Mouse (Mus musculus) G1E (cell line): ENCODE measurements around the gene Hes5. TPM values are rescaled to one million over a fixed set of nuclear protein-coding genes. Genes with fewer than 3 reads are reported as not detected.

ENCODE experiments used
- ATAC-seq: 2 replicates; pipeline ENCODE4 v1.8.0; 2016; ENCODE audit warnings: mild to moderate bottlenecking; ENCODE audit not compliant: insufficient number of reproducible peaks, poor library complexity, low FRiP score, severe bottlenecking; ENCODE audit errors: extremely low read depth
- DNase-seq: peaks from one replicate; pipeline ENCODE4 v3.0.0; 2012; ENCODE audit warnings: low spot score
- H3K27me3 ChIP-seq: 2 replicates; pipeline ENCODE4 v1.6.1; 2012; ENCODE audit warnings: mild to moderate bottlenecking, low read length, inconsistent platforms; ENCODE audit not compliant: insufficient read depth
- H3K36me3 ChIP-seq: replicated peaks from 2 replicates; pipeline ENCODE3; 2012; ENCODE audit warnings: mild to moderate bottlenecking, inconsistent platforms
- H3K4me1 ChIP-seq: 2 replicates; pipeline ENCODE4 v1.6.1; 2012; ENCODE audit warnings: low read depth, low read length, inconsistent platforms, mixed read lengths; ENCODE audit not compliant: insufficient read depth
- H3K4me3 ChIP-seq: 2 replicates; pipeline ENCODE4 v1.5.1; 2012; ENCODE audit warnings: low read depth, mild to moderate bottlenecking, inconsistent platforms, low read length, moderate library complexity, mixed read lengths
- H3K9me3 ChIP-seq: replicated peaks from 2 replicates; pipeline ENCODE4 v1.6.1; 2012; ENCODE audit warnings: inconsistent platforms
- CTCF ChIP-seq: IDR thresholded peaks from 2 replicates; pipeline ENCODE4 v1.5.1; 2012; ENCODE audit warnings: low read depth, low read length, inconsistent platforms, mixed read lengths
- GATA1 ChIP-seq: IDR thresholded peaks from 2 replicates; pipeline ENCODE4 v1.6.1; 2012; ENCODE audit warnings: borderline replicate concordance, low read length, inconsistent platforms, mixed read lengths
- GATA2 ChIP-seq: IDR thresholded peaks from 2 replicates; pipeline ENCODE4 v1.6.1; 2012; ENCODE audit warnings: low read depth, low read length, inconsistent platforms, borderline replicate concordance
- POLR2AphosphoS5 ChIP-seq: IDR thresholded peaks from 2 replicates; pipeline ENCODE4 v1.6.1; 2012; ENCODE audit warnings: low read depth, low read length, inconsistent platforms; ENCODE audit not compliant: insufficient replicate concordance
- TAL1 ChIP-seq: conservative IDR thresholded peaks from 2 replicates; pipeline ENCODE4 v1.6.1; 2012; ENCODE audit warnings: low read depth, low read length, inconsistent platforms, mixed read lengths
- polyA plus RNA-seq: library from polyadenylated mRNA; stranded (reverse); fragments of >175 nt; gene quantifications from 2 replicates; pipeline ENCODE4 v1.2.3, GENCODE M21; 2012
- total RNA-seq, 2 experiments: library from RNA; stranded (forward) in 1 of 2; stranded (reverse) in 1 of 2; fragments of 200-1000 nt in 1 of 2; fragments of >200 nt in 1 of 2; fragmentation: Nextera tagmentation in 1 of 2; gene quantifications; 2 replicates each; pipeline ENCODE4 v1.2.3; 2014 to 2017

The Hes5 gene
- not detected in 2 replicates for total RNA-seq (2014; fragmentation: Nextera tagmentation)
- total RNA-seq (2017) = not detected in 2 replicates
- polyA plus RNA-seq = not detected in 2 replicates

GRCm38 (mm10) chr4:154960690-154961225, at the start of gene Hes5:
Gene Hes5 (plus strand): TSS chr4:154960923.
- Histone ChIP-seq H3K36me3 (peaks cover 8% of the 10 kb centered on the region), H3K4me3 (peak within 1 kb of the TSS; percentile 13; the same call in 1 of the 2 replicates), H3K27me3 (peaks cover 45% of the 10 kb centered on the region), H3K9me3 (peaks cover 23% of the 10 kb centered on the region), H3K4me1 (peaks cover 49% of the 10 kb centered on the region)
- ATAC-seq (no peak), DNase-seq (no peak)
- TF ChIP-seq POLR2AphosphoS5 (no peak), CTCF (no peak), TAL1 (no peak), GATA1 (no peak), GATA2 (no peak)

GRCm38 (mm10) chr4:154911644-154912043, 49.1 kb upstream of the Hes5 start:
- DNase-seq (no peak), ATAC-seq (peak; percentile 72)
- Histone ChIP-seq H3K27me3 (no peaks in the 10 kb centered on the region), H3K4me3 (peak overlapping the region; percentile 33; the same call in 1 of the 2 replicates), H3K36me3 (peaks cover 15% of the 10 kb centered on the region), H3K4me1 (peaks cover 45% of the 10 kb centered on the region), H3K9me3 (no peaks in the 10 kb centered on the region)
- TF ChIP-seq GATA1 (no peak), TAL1 (peak; percentile 12; the same call in 1 of the 2 replicates), CTCF (no peak), GATA2 (no peak)

GRCm38 (mm10) chr4:154913845-154914244, 46.9 kb upstream of the Hes5 start:
- peaks cover 33% of the 10 kb centered on the region for H3K4me1 ChIP-seq
- H3K36me3 ChIP-seq = peaks cover 28% of the 10 kb centered on the region
- H3K27me3 ChIP-seq = no peaks in the 10 kb centered on the region
- TF ChIP-seq CTCF (no peak), TAL1 (no peak), GATA2 (no peak), GATA1 (no peak), POLR2AphosphoS5 (no peak)
- no peak for DNase-seq
- no peak overlapping the region for H3K4me3 ChIP-seq
- 0 out of 2 replicates have a peak, but pooled peaks cover 3% of the 10 kb centered on the region for H3K9me3 ChIP-seq
- no peak for ATAC-seq

GRCm38 (mm10) chr4:154914252-154914651, 46.5 kb upstream of the Hes5 start:
- Histone ChIP-seq H3K27me3 (no peaks in the 10 kb centered on the region), H3K4me3 (no peak overlapping the region), H3K36me3 (peaks cover 29% of the 10 kb centered on the region), H3K9me3 (0 out of 2 replicates have a peak, but pooled peaks cover 3% of the 10 kb centered on the region), H3K4me1 (peaks cover 33% of the 10 kb centered on the region)
- no peak for DNase-seq
- no peak for ATAC-seq
- no peak for TF ChIP-seq POLR2AphosphoS5
- no peak for TF ChIP-seq TAL1
- no peak for TF ChIP-seq GATA1
- no peak for TF ChIP-seq GATA2
- TF ChIP-seq CTCF = no peak

GRCm38 (mm10) chr4:154914707-154915106, 46.0 kb upstream of the Hes5 start:
- no peak for TF ChIP-seq TAL1
- no peak for TF ChIP-seq POLR2AphosphoS5
- TF ChIP-seq CTCF = no peak
- no peak for TF ChIP-seq GATA1
- TF ChIP-seq GATA2 = no peak
- DNase-seq = no peak
- no peaks in the 10 kb centered on the region for H3K27me3 ChIP-seq
- no peak overlapping the region for H3K4me3 ChIP-seq
- H3K4me1 ChIP-seq = peaks cover 33% of the 10 kb centered on the region
- 0 out of 2 replicates have a peak, but pooled peaks cover 3% of the 10 kb centered on the region for H3K9me3 ChIP-seq
- no peak for ATAC-seq
- H3K36me3 ChIP-seq = peaks cover 29% of the 10 kb centered on the region

- Histone ChIP-seq H3K27me3 (no peaks in the 10 kb centered on the region), H3K9me3 (0 out of 2 replicates have a peak, but pooled peaks cover 3% of the 10 kb centered on the region), H3K36me3 (peaks cover 29% of the 10 kb centered on the region), H3K4me3 (no peak overlapping the region), H3K4me1 (peaks cover 31% of the 10 kb centered on the region)
- ATAC-seq = no peak
- no peak for DNase-seq
- TF ChIP-seq TAL1 (no peak), POLR2AphosphoS5 (no peak)
Observed at GRCm38 (mm10) chr4:154915286-154915685, 45.4 kb upstream of the Hes5 start.
